Mouse (Mus musculus) left cerebral cortex, adult 2 months (tissue): ENCODE measurements around the gene Peli2. TPM values are rescaled to one million over a fixed set of nuclear protein-coding genes. Genes with fewer than 3 reads are reported as not detected.

Experiments
- DNase-seq, 2 experiments: peaks; one replicate each; pipeline ENCODE4 v3.0.0; 2021 to 2022; ENCODE audit warnings: low spot score in 2 of 2, mixed read lengths in 1 of 2; ENCODE audit errors: extremely low spot score in 1 of 2
- H3K27ac ChIP-seq: fragments of 200-600 bp; 2 replicates; pipeline ENCODE4 v1.8.1; 2022
- H3K4me3 ChIP-seq: fragments of 200-600 bp; 2 replicates; pipeline ENCODE4 v1.8.1; 2022
- CTCF ChIP-seq: fragments of 200-600 bp; IDR thresholded peaks from 2 replicates; pipeline ENCODE4 v1.8.1; 2022; ENCODE audit warnings: antibody characterized with exemption, mild to moderate bottlenecking, moderate library complexity
- intact Hi-C: fragments of 180-260 bp; cut with DNase I; formaldehyde crosslinking; loops from one replicate; pipeline ENCODE4 v1.15.1; 2025
- total RNA-seq, 2 experiments: library from RNA; stranded (reverse); gene quantifications; 2 replicates each; pipeline ENCODE4 v1.2.3; 2021

Peli2 gene
- total RNA-seq, 2 experiments from 2014 or later = 19.3 to 23.1 TPM

DNA sequence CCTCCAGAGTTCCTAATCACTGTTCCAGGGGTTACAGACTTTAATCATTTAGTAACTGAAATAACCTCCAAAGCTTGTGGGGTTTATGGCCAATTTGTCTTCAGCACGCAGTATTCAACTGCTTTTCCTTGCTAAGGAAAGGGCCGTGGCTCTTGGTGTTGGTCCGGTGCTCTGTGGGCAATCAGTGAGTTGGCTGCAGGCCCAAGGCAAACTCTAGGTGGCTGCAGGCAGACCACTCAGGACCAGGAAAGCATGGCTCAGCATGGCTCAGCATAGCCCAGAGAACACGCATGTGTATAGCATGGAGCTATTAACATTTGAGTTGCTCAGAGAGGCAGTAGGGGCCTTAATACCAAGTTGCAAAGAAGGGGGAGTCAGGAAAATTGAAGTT is 203.8 kb downstream of the Peli2 start:
- H3K4me3 ChIP-seq = no peak overlapping the region
- no peak for TF ChIP-seq CTCF
- no peak overlapping the region for H3K27ac ChIP-seq
- intact Hi-C loops = no loop called here
- no peak for DNase-seq

DNA sequence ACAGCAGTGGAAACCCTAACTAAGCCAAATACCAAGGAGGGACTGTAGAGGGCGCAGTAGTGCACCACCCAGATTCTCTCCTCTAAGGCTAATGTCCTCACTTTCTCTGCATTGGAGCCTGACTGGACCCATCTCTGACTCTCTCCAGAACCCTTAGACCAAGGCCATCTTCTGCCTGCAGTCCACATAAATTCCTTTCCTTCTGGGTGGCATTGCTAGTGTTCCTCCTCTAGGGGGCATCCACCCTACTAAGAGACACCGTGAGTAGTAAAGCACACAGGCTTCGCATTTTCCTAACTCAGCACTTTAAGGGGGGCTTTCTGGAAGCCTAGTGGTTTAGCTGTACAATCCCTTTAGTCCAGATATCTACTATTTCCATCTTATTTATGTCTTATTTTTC is 207.1 kb downstream of the Peli2 start:
- Histone ChIP-seq H3K4me3 (no peak overlapping the region), H3K27ac (no peak overlapping the region)
- DNase-seq = no peak
- TF ChIP-seq CTCF = peak; percentile 44
- intact Hi-C loops = no loop called here

DNA sequence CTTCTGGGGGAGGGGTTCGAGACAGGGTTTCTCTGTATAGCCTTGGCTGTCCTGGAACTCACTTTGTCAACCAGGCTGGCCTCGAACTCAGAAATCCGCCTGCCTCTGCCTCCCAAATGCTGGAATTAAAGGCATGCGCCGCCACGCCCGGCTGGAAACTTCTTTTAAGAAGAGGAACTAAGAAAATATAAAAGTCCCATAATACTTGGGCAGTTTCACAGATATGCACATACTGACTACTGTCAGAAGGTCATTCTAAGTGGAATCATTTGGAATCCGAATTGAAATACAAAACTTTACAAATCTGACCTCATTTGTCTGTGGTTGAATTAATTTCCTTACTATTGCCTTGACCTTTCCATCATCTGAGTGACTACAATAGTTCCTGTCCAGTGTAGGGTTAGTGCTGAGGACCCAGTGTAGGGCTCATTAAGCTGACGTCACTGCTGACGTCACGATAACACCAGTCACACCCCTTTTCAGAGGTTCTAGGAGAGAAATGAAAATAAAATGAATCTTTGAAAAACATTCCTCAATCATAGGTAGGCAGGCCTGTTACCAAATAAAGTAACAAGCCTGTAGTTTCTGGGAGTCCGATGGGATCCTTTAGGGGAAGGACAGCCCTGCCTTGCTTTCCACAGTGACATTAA is 209.2 kb downstream of the Peli2 start:
- DNase-seq = no peak
- no peak overlapping the region for H3K27ac ChIP-seq
- no peak overlapping the region for H3K4me3 ChIP-seq
- intact Hi-C loops = loop anchor here (5.0 kb wide), 1 partner anchor 43 kb away; no protein-coding TSS in a partner anchor
- TF ChIP-seq CTCF = no peak
